Mouse (Mus musculus) limb, embryonic 11.5 days (tissue): ENCODE measurements around the gene Msmp. TPM values are rescaled to one million over a fixed set of nuclear protein-coding genes. Genes with fewer than 3 reads are reported as not detected.

ENCODE experiments used
- ATAC-seq: fragments of 200-750 bp; cut with Nextera tagmentation; 2 replicates; pipeline ENCODE4 v1.8.0; 2017; ENCODE audit warnings: low read depth; ENCODE audit not compliant: insufficient number of reproducible peaks, low FRiP score, low TSS enrichment
- DNase-seq: peaks from one replicate; pipeline ENCODE4 v3.0.0-alpha.2; 2015; ENCODE audit warnings: low spot score
- H3K27ac ChIP-seq: fragments of 300-500 bp; sonication (generic); replicated peaks from 2 replicates; pipeline ENCODE4 v1.5.1; 2014; ENCODE audit warnings: low read depth, mild to moderate bottlenecking, low read length
- H3K27me3 ChIP-seq: fragments of 300-500 bp; sonication (generic); 2 replicates; pipeline ENCODE4 v1.6.1; 2014; ENCODE audit warnings: mild to moderate bottlenecking, low read length, mixed read lengths; ENCODE audit not compliant: control insufficient read depth, insufficient read depth
- H3K36me3 ChIP-seq: fragments of 300-500 bp; sonication (generic); 2 replicates; pipeline ENCODE4 v1.6.1; 2014; ENCODE audit warnings: mild to moderate bottlenecking, low read length, moderate library complexity, mixed read lengths; ENCODE audit not compliant: control insufficient read depth, insufficient read depth
- H3K4me1 ChIP-seq: fragments of 300-500 bp; sonication (generic); 2 replicates; pipeline ENCODE4 v1.6.1; 2014; ENCODE audit warnings: low read length, mixed read lengths; ENCODE audit not compliant: control insufficient read depth, insufficient read depth
- H3K4me2 ChIP-seq: fragments of 300-500 bp; sonication (generic); 2 replicates; pipeline ENCODE4 v1.6.1; 2014; ENCODE audit warnings: low read depth, mild to moderate bottlenecking, moderate library complexity; ENCODE audit not compliant: severe bottlenecking
- H3K4me3 ChIP-seq: fragments of 300-500 bp; sonication (generic); 2 replicates; pipeline ENCODE4 v1.5.1; 2014; ENCODE audit warnings: low read depth, low read length
- H3K9ac ChIP-seq: fragments of 300-500 bp; sonication (generic); 2 replicates; pipeline ENCODE4 v1.6.1; 2014; ENCODE audit warnings: mild to moderate bottlenecking, low read length
- H3K9me3 ChIP-seq: fragments of 300-500 bp; sonication (generic); 2 replicates; pipeline ENCODE4 v1.6.1; 2016; ENCODE audit warnings: low read length; ENCODE audit not compliant: control insufficient read depth
- WGBS: fragments of 180-500 bp; shearing (Covaris S2); extraction: QIAGEN DNeasy Blood & Tissue Kit; methylation state at CpG from one replicate; pipeline ENCODE4 v1.1.7; 2014; 5-methylcytosine and 5-hydroxymethylcytosine counted together
- polyA plus RNA-seq: library from polyadenylated mRNA; unstranded; fragments of >200 nt; fragmentation: Nextera tagmentation; extraction: Ambion mirVana; gene quantifications from 2 replicates; pipeline ENCODE4 v1.2.1, GENCODE M21; 2014

Msmp gene
- polyA plus RNA-seq, 1 experiment from 2014 or later, result not detected

- peaks cover 18% of the 10 kb centered on the region for H3K36me3 ChIP-seq
- no peak for ATAC-seq
- no peak overlapping the region for H3K4me2 ChIP-seq
- no peaks in the 10 kb centered on the region for H3K9me3 ChIP-seq
- H3K27me3 ChIP-seq, result no peaks in the 10 kb centered on the region
- H3K27ac ChIP-seq, result no peak overlapping the region
- H3K4me3 ChIP-seq, result no peak overlapping the region
- 72% methylated on average over 7 of the region's 7 CpGs for WGBS
- no peak for DNase-seq
- peaks cover 14% of the 10 kb centered on the region; the same call in 1 of the 2 replicates for H3K4me1 ChIP-seq
- no peak overlapping the region for H3K9ac ChIP-seq
Observed at GRCm38 (mm10) chr4:43583421-43583820, 873 bp downstream of the Msmp start.

DNA sequence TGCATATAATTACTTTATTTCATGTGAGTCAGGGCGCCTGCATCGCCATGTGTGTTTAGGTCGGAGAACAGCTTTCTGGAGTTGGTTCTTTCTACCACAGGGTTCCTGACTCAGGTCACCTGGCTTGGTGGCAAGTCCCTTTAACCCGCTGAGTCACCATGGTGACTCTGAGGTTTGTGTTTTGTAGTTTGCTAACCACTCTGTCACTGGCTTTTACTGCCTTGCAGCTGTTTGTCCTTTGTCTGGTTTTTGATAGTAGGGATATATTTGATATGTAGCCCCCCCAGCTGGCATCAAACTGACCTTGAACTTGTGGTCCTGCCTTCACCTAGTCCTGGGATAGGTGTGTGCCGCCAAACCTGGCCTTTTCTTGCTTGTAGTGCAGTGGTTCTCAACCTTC, 2.1 kb downstream of the Msmp start:
- Histone ChIP-seq H3K27ac (no peak overlapping the region), H3K27me3 (no peaks in the 10 kb centered on the region), H3K4me3 (no peak overlapping the region), H3K4me2 (no peak overlapping the region), H3K9ac (no peak overlapping the region), H3K9me3 (no peaks in the 10 kb centered on the region), H3K36me3 (peaks cover 18% of the 10 kb centered on the region), H3K4me1 (peaks cover 15% of the 10 kb centered on the region)
- WGBS, result 92% methylated on average over 5 of the region's 5 CpGs
- ATAC-seq (no peak), DNase-seq (no peak)

DNA sequence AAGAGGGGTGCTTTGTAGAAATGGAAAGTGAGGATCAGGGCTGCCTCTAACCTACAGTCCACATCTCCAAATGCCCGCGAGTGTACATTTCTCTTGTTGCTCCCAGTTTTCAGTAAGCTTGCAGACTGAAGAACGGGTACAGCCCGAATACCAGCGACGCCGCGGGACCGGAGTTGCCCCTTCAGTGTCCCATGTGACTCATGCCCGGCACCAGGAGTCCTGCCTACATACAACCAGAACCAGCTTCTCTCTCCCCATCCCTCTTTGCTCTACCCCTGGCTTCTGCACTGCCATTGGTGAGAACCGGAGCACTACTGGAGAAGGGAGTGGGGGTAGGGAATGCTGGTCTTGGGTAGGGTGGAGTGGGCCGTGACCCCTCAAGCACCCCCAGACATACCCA, 2.9 kb downstream of the Msmp start:
- ATAC-seq (no peak), DNase-seq (no peak)
- Histone ChIP-seq H3K4me2 (no peak overlapping the region), H3K4me1 (peaks cover 21% of the 10 kb centered on the region), H3K27me3 (no peaks in the 10 kb centered on the region), H3K27ac (no peak overlapping the region), H3K36me3 (peaks cover 18% of the 10 kb centered on the region), H3K4me3 (no peak overlapping the region), H3K9me3 (no peaks in the 10 kb centered on the region), H3K9ac (no peak overlapping the region)
- WGBS, result 94% methylated on average over 12 of the region's 12 CpGs

DNA sequence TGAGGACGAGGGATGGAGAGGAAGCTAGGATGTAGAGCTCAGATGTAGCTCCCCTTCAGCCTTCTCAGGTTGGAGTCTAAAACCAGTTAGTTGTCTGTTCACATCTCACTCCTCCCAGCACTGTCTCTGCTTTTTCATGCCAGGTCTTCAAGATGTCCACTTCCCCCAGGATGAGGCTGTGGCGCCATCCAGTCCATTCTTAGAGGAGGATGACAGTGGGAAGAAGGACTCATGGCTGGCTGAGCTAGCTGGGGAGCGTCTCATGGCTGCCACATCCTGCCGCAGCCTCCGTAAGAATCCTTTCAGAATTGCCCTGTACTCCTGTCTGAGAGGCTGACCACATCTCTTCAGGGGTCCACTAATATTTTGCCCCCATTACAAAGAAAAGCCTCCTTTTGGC, 3.6 kb downstream of the Msmp start:
- Histone ChIP-seq H3K4me2 (no peak overlapping the region), H3K9ac (no peak overlapping the region), H3K4me3 (no peak overlapping the region), H3K4me1 (peaks cover 21% of the 10 kb centered on the region), H3K9me3 (no peaks in the 10 kb centered on the region), H3K36me3 (peaks cover 18% of the 10 kb centered on the region), H3K27ac (no peak overlapping the region), H3K27me3 (no peaks in the 10 kb centered on the region)
- DNase-seq, result no peak
- no peak for ATAC-seq
- WGBS, result 94% methylated on average over 5 of the region's 5 CpGs

GRCm38 (mm10) chr4:43579731-43580130, 4.6 kb downstream of the Msmp start:
- ATAC-seq (no peak), DNase-seq (no peak)
- Histone ChIP-seq H3K27me3 (no peaks in the 10 kb centered on the region), H3K9me3 (no peaks in the 10 kb centered on the region), H3K4me1 (peaks cover 21% of the 10 kb centered on the region), H3K36me3 (peaks cover 18% of the 10 kb centered on the region), H3K4me2 (peak overlapping the region; percentile 79), H3K27ac (no peak overlapping the region), H3K9ac (peak overlapping the region; percentile 87; the same call in 1 of the 2 replicates), H3K4me3 (peak overlapping the region; percentile 80)
- 79% methylated on average over 6 of the region's 6 CpGs for WGBS

GRCm38 (mm10) chr4:43579256-43579655, 5.0 kb downstream of the Msmp start:
- DNase-seq (no peak), ATAC-seq (no peak)
- H3K4me1 ChIP-seq, result peaks cover 18% of the 10 kb centered on the region
- H3K9ac ChIP-seq, result peak overlapping the region; percentile 87
- H3K9me3 ChIP-seq, result no peaks in the 10 kb centered on the region
- H3K4me2 ChIP-seq, result peak overlapping the region; percentile 79
- peak overlapping the region; percentile 80 for H3K4me3 ChIP-seq
- H3K36me3 ChIP-seq, result peaks cover 18% of the 10 kb centered on the region
- no peaks in the 10 kb centered on the region for H3K27me3 ChIP-seq
- no peak overlapping the region for H3K27ac ChIP-seq
- WGBS, result 10% methylated on average over 10 of the region's 10 CpGs

- DNase-seq, result peak; percentile 87
- peak; percentile 89 for ATAC-seq
- H3K36me3 ChIP-seq, result peaks cover 20% of the 10 kb centered on the region
- H3K27ac ChIP-seq, result peak within 1 kb of the TSS; percentile 66; the same call in 1 of the 2 replicates
- no peaks in the 10 kb centered on the region for H3K9me3 ChIP-seq
- no peaks in the 10 kb centered on the region for H3K27me3 ChIP-seq
- peak within 1 kb of the TSS; percentile 87 for H3K9ac ChIP-seq
- WGBS, result under 1% methylated on average over 76 of the region's 76 CpGs
- H3K4me3 ChIP-seq, result peak within 1 kb of the TSS; percentile 80
- H3K4me2 ChIP-seq, result peak within 1 kb of the TSS; percentile 79
- peaks cover 15% of the 10 kb centered on the region for H3K4me1 ChIP-seq
Observed at GRCm38 (mm10) chr4:43578376-43579204, 5.7 kb downstream of the Msmp start, which contains the start of the genes Rgp1 and Gba2. TSS of gene Rgp1 (plus strand) at chr4:43578715. TSS of gene Gba2 (minus strand) at chr4:43578873.

- no peak overlapping the region for H3K27ac ChIP-seq
- peaks cover 15% of the 10 kb centered on the region for H3K4me1 ChIP-seq
- peaks cover 14% of the 10 kb centered on the region for H3K36me3 ChIP-seq
- H3K27me3 ChIP-seq, result no peaks in the 10 kb centered on the region
- no peak for ATAC-seq
- 48% methylated on average over 8 of the region's 8 CpGs for WGBS
- no peaks in the 10 kb centered on the region for H3K9me3 ChIP-seq
- peak overlapping the region; percentile 80 for H3K4me3 ChIP-seq
- peak overlapping the region; percentile 79 for H3K4me2 ChIP-seq
- H3K9ac ChIP-seq, result peak overlapping the region; percentile 17; the same call in 1 of the 2 replicates
- DNase-seq, result no peak
Observed at GRCm38 (mm10) chr4:43577237-43577881, 6.9 kb downstream of the Msmp start.
